Comparison of ENCODE assay signal across 18 mouse cellular contexts in genomic region chr2:117241953-117242352, GRCm38 (mm10).
"Had no signal": no experiment of that assay in that cellular context is flagged by ENCODE, and none has a peak within 500 bp of the region (broad histone marks: within the 10 kb centered on the region; RNA-seq: fewer than 3 reads in every experiment).

No protein-coding gene starts in this region.

- H3K27ac ChIP-seq: lung, embryonic 15.5 days; macrophage; midbrain, embryonic 13.5 days; midbrain, embryonic 15.5 days; neural tube, embryonic 12.5 days; stomach, embryonic 15.5 days; stomach, postnatal 0 days had no signal

- H3K4me2 ChIP-seq: lung, embryonic 15.5 days; midbrain, embryonic 11.5 days; midbrain, embryonic 13.5 days; midbrain, embryonic 15.5 days; neural tube, embryonic 12.5 days; stomach, embryonic 15.5 days had no signal

- H3K4me1 ChIP-seq: lung, embryonic 15.5 days; megakaryocyte, embryonic 14.5 days; midbrain, embryonic 13.5 days; midbrain, embryonic 15.5 days; neural tube, embryonic 12.5 days; stomach, embryonic 15.5 days had no signal

- ATAC-seq: liver, postnatal 0 days; lung, postnatal 0 days; midbrain, embryonic 13.5 days; midbrain, embryonic 15.5 days had no signal

- H3K9me3 ChIP-seq: lung, embryonic 15.5 days; megakaryocyte, embryonic 14.5 days; midbrain, embryonic 13.5 days; midbrain, embryonic 15.5 days; neural tube, embryonic 12.5 days; stomach, embryonic 15.5 days had no signal

- H3K4me3 ChIP-seq: lung, embryonic 15.5 days; megakaryocyte, embryonic 14.5 days; midbrain, embryonic 13.5 days; midbrain, embryonic 15.5 days; neural tube, embryonic 12.5 days; stomach, embryonic 15.5 days had no signal

- H3K27me3 ChIP-seq: midbrain, embryonic 13.5 days; midbrain, embryonic 15.5 days; neural tube, embryonic 12.5 days; stomach, embryonic 15.5 days had no signal

- H3K9ac ChIP-seq: liver, postnatal 0 days; lung, embryonic 15.5 days; midbrain, embryonic 13.5 days; midbrain, embryonic 15.5 days; neural tube, embryonic 12.5 days; stomach, embryonic 15.5 days had no signal

- H3K36me3 ChIP-seq: lung, embryonic 15.5 days; midbrain, embryonic 13.5 days; midbrain, embryonic 15.5 days; neural tube, embryonic 12.5 days; stomach, embryonic 15.5 days had no signal

- DNase-seq: liver, postnatal 0 days; lung, adult 2 months; lung, postnatal 14 days; lung, postnatal 36 days; right cerebral cortex, postnatal 14 days; thymus, adult 18-20 months; thymus, postnatal 14 days; thymus, postnatal 36 days had no signal
